ENCODE assay signal across 9 mouse cellular contexts in the genomic region with DNA sequence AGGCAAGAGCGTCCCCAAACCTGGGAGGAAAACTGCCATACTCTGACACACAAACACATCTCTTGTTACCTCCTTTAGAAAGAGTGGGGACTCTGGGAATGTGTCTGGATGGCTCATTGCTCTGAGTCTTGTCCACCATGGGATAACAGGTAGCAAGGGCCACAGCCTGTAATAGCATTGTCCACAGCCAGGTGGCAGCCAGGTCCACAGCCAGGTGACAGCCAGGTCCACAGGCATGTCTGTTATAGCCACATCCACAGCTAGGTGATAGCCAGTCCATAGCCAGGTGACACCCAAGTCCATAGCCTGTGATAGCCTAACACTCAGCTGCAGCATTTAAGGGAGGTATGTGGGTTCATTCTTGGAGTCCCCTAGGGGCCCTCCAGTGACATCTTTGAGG. TPM values are rescaled to one million over a fixed set of nuclear protein-coding genes. Genes with fewer than 3 reads are reported as not detected.
DNase-seq lines count a peak whose midpoint lies in the region; ATAC-seq and TF ChIP-seq lines count a peak whose summit lies in the region.
"Had no signal": no experiment of that assay in that cellular context is flagged by ENCODE, and none has a peak within 500 bp of the region (broad histone marks: within the 10 kb centered on the region; RNA-seq: fewer than 3 reads in every experiment).

No protein-coding gene starts in this region.

- H3K9ac ChIP-seq in lung, postnatal 0 days (replicated peaks; ENCODE audit: low read depth), result no peak overlapping the region
- H3K9ac ChIP-seq: forebrain, embryonic 12.5 days; heart, embryonic 12.5 days had no signal

- no peaks in the 10 kb centered on the region for H3K36me3 ChIP-seq in lung, postnatal 0 days (ENCODE audit: insufficient read depth, low read length)
- H3K36me3 ChIP-seq: forebrain, embryonic 12.5 days; heart, embryonic 12.5 days had no signal

- peak; percentile 30; the same call in 1 of the 2 replicates for ATAC-seq in lung, postnatal 0 days

- TF ChIP-seq POLR2A in lung, adult 2 months (IDR thresholded peaks at IDR 0.05; ENCODE audit: borderline replicate concordance, extremely low read depth, low read depth, low read length), result no peak

- H3K27me3 ChIP-seq in lung, postnatal 0 days (replicated peaks; ENCODE audit: insufficient read depth, low read length), result no peaks in the 10 kb centered on the region
- H3K27me3 ChIP-seq: forebrain, embryonic 12.5 days had no signal

- H3K4me3 ChIP-seq in lung, adult 2 months (replicated peaks; ENCODE audit: extremely low read depth, low read depth, low read length), result no peak overlapping the region
- H3K4me3 ChIP-seq in lung, postnatal 0 days (ENCODE audit: low read depth, low read length), result no peak overlapping the region
- H3K4me3 ChIP-seq: forebrain, embryonic 12.5 days; heart, embryonic 12.5 days had no signal

- 85% methylated on average over 1 of the region's 1 CpGs for WGBS in lung, adult 2 months
- 84% methylated on average over 1 of the region's 1 CpGs for WGBS in lung, postnatal 0 days

- DNase-seq in lung, adult 2 months, result no peak
- no peak for DNase-seq in lung, postnatal 10 days
- peak; percentile 42 for DNase-seq in brain, adult 2 months (ENCODE audit: low read depth, low spot score)
- DNase-seq in cerebellum, adult 9-11 months, result peak; percentile 53
- DNase-seq in lung, postnatal 0 days (ENCODE audit: low spot score), result no peak
- no peak for DNase-seq in left cerebral cortex, adult 11 months (ENCODE audit: low spot score)
- DNase-seq in right cerebral cortex, postnatal 4 days, result no peak

- TF ChIP-seq EP300 in lung, postnatal 0 days (IDR thresholded peaks at IDR 0.05), result no peak

- no peaks in the 10 kb centered on the region for H3K4me1 ChIP-seq in lung, adult 2 months (ENCODE audit: control insufficient read depth, insufficient read depth, low read length)
- H3K4me1 ChIP-seq in lung, postnatal 0 days (ENCODE audit: insufficient read depth, low read depth, low read length), result no peaks in the 10 kb centered on the region

- peak; percentile 41; the same call in 1 of the 2 replicates for TF ChIP-seq CTCF in lung, adult 2 months (IDR thresholded peaks at IDR 0.05; ENCODE audit: insufficient read depth, low read length)
- TF ChIP-seq CTCF in lung, postnatal 0 days (IDR thresholded peaks at IDR 0.05), result peak; percentile 69

- H3K9me3 ChIP-seq in lung, postnatal 0 days (ENCODE audit: low read length), result no peaks in the 10 kb centered on the region
- H3K9me3 ChIP-seq: forebrain, embryonic 12.5 days; heart, embryonic 12.5 days had no signal

- H3K4me2 ChIP-seq in lung, postnatal 0 days (replicated peaks; ENCODE audit: low read depth, low read length), result no peak overlapping the region
- H3K4me2 ChIP-seq: forebrain, embryonic 12.5 days; heart, embryonic 12.5 days had no signal

- H3K27ac ChIP-seq in lung, postnatal 0 days (ENCODE audit: low read length), result no peak overlapping the region
- H3K27ac ChIP-seq: forebrain, embryonic 12.5 days had no signal

RNA-seq across cellular contexts. Expression of a gene that starts 25.3 kb away (rescaled TPM):
- polyA plus RNA-seq in lung, adult 2 months (2012; rRNA removed), result 18.5 and 20.9 TPM in 2 replicates
- polyA plus RNA-seq in lung, postnatal 0 days (2015; fragmentation: Nextera tagmentation; extraction: Ambion mirVana), result 1.7 TPM in 2 replicates

RNA-seq across cellular contexts. Expression of a gene that starts 35.1 kb away (rescaled TPM):
- polyA plus RNA-seq in lung, adult 2 months (2012; rRNA removed), result 2.7 and 5.1 TPM in 2 replicates
- polyA plus RNA-seq in lung, postnatal 0 days (2015; fragmentation: Nextera tagmentation; extraction: Ambion mirVana), result 4.6 and 6.5 TPM in 2 replicates

Comparison
In these comparisons a context has a peak if more than half of its experiments do, and no peak if none do; other contexts are left out.
1. DNase-seq: peak in brain, adult 2 months (single experiment) and cerebellum, adult 9-11 months (single experiment); none in lung, adult 2 months (single experiment), lung, postnatal 10 days (single experiment), lung, postnatal 0 days (single experiment), left cerebral cortex, adult 11 months (single experiment) and right cerebral cortex, postnatal 4 days (single experiment).